Mouse (Mus musculus): ENCODE measurements at regions not wholly inside any gene's neighbourhood (a gene's known extent, or its start where the extent isn't known, plus 50 kb on each side); places are given as distances from the start of the nearest gene placed in this dataset.

DNA sequence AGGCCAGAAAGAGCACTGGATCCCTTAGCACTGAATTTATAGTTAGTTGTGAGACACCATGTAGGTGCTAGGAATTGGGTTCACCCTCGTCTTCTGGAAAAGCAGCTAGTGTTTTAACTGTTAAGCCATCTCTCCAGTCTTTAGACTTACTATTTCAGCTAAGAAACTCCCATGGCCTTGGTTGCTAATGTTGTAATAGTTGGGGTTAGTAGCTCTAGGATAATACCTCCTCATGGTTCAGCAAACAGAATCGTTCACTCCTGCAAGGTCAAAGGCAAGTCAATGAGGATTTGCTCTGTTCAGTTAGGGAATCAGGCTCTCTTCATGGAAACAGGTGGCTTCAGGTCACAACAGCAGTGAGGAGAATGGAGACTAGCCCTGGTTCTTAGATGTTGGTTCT, 118.7 kb upstream of the Kbtbd8 start:
- TF ChIP-seq CTCF (IDR thresholded peaks at IDR 0.05; ENCODE audit: low read depth) (no peak), EP300 (IDR thresholded peaks at IDR 0.05; ENCODE audit: low read depth) (no peak)
